Mouse (Mus musculus) small intestine, adult 2 months (tissue): ENCODE measurements around the gene Fnbp1l.

Experiments used
- CTCF ChIP-seq: fragments of 200-500 bp; IDR thresholded peaks from 2 replicates; pipeline ENCODE4 v1.5.1; 2012; ENCODE audit warnings: low read depth, mild to moderate bottlenecking, control low read depth, inconsistent platforms, low read length, moderate library complexity, mixed read lengths; ENCODE audit not compliant: insufficient replicate concordance, insufficient read length; ENCODE audit errors: extremely low read depth
- POLR2A ChIP-seq: fragments of 200-500 bp; IDR thresholded peaks from 2 replicates; pipeline ENCODE4 v1.6.1; 2012; ENCODE audit warnings: low read depth, mild to moderate bottlenecking, control low read depth, inconsistent platforms, low read length, moderate library complexity

DNA sequence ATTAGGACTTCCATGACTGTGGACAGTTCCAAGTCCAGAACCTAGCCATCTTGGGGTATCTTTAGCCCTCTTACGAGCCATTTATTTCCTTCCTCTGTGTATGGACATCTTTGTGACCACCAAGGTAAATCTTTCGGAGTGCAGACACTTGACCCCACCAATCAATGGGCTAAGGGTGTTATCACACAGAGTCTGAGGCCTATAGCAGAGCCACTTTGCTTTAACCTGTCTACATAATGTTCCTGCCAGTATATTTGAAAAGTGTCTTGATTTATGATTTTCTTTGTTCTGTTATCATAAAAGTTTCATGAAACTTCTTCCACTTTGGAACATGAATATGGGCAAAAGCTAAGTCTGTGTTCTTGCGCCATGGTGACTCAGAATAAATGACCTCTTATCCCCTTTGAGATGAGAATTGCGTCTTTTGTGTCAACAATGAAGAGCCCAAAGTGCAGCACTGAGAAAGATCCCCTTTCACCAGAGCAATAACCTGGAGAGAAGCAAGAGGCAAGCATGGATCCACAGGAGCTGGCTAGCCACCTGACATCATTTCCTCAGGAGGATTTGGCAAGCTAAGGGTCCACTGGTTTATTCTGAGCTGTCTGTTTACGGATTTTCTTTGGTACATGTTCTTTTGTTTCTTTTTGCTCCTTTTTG lies 39.9 kb upstream of the Fnbp1l start:
- TF ChIP-seq POLR2A (no peak), CTCF (no peak)
